Mouse (Mus musculus) ovary, adult 10 weeks (tissue): ENCODE measurements around the gene Zfp28. TPM values are rescaled to one million over a fixed set of nuclear protein-coding genes. Genes with fewer than 3 reads are reported as not detected.

Experiments used
- polyA plus RNA-seq: library from polyadenylated mRNA; stranded (reverse); fragments of 350-450 nt; fragmentation: Illumina TruSeq; extraction: RNeasy Lipid Tissue Mini Kit (QIAGEN cat#74804); gene quantifications from one replicate; pipeline ENCODE4 v1.2.3, GENCODE M21; 2014

The Zfp28 gene
- polyA plus RNA-seq, result 10.3 TPM

DNA sequence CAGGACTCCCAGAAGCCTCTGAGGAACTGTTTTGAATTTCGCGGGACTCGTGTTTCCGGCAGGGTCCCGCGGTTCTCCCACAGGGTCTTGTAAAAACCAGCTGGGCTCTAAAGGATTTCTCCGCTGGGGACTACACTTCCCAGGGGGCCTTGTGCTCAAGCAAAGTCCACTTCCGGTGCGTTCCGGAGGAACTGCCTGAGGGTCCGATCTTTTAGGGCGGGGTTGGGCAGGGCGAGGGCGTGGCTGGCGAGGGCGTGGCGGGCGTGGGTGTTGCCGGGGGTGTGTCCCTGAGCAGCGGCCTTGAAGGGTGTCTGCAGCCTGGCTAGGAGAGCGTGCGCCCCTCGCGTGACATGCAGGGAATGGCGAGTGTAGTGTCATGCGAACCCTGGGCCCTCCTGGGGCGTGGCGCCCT lies at the start of gene Zfp28:
Gene Zfp28 (plus strand): TSS at position 252 of the 412 bp plus-strand sequence.

DNA sequence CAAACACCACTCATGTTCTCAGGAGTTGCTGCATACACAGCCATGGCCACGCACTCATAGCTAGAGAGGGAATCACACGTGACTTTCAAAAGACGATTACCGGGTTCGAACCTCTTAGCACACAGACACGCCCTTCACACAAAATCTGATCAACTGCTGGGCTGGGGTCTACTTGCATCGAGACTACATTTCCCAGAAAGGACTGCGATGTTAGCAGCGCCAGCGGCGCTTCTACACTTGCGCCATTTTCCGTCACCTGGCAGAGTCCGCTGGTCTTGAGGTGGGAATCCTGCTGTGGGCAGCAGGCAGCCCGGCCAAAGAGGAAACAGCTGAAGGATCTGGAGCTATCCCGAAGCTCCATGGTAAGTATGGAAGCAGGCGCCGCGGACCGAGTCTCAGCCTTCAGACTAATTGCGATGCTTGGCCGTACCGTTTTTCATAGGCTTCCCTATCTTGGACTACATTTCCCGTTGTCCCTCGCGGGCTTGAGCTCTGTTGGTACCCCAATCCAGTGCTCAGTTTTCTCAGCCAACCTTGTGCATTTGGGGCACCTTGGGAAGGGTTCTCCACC lies 39.5 kb upstream of the Zfp28 start, which contains the start of gene Gm3854:
Gene Gm3854 (plus strand): TSS at position 259 of the 571 bp plus-strand sequence.

DNA sequence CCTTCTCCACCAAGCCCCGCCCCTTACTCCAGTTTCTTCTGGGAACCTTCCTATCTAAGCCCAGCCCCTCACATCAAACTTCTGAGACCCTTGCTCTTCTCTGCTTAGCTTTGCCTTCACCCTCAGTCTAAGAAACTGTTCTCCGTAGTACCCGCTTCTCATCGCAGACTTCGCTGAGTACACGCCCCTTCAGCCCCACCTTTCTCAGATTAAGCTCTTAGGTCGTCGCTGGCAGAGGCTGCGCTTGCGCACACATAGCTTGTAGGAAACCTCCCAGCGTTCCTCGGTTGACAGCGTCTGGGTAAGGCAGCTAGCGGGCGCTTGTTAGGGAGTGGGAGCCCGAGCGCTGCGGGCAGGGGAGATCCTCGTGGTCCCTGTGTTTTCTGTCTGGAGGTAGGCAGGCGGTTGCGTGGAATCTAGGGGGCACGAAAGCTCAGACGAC lies 20.0 kb upstream of the Zfp28 start, which contains the start of gene Zfp78:
Gene Zfp78 (plus strand): TSS at position 234 of the 442 bp plus-strand sequence.

DNA sequence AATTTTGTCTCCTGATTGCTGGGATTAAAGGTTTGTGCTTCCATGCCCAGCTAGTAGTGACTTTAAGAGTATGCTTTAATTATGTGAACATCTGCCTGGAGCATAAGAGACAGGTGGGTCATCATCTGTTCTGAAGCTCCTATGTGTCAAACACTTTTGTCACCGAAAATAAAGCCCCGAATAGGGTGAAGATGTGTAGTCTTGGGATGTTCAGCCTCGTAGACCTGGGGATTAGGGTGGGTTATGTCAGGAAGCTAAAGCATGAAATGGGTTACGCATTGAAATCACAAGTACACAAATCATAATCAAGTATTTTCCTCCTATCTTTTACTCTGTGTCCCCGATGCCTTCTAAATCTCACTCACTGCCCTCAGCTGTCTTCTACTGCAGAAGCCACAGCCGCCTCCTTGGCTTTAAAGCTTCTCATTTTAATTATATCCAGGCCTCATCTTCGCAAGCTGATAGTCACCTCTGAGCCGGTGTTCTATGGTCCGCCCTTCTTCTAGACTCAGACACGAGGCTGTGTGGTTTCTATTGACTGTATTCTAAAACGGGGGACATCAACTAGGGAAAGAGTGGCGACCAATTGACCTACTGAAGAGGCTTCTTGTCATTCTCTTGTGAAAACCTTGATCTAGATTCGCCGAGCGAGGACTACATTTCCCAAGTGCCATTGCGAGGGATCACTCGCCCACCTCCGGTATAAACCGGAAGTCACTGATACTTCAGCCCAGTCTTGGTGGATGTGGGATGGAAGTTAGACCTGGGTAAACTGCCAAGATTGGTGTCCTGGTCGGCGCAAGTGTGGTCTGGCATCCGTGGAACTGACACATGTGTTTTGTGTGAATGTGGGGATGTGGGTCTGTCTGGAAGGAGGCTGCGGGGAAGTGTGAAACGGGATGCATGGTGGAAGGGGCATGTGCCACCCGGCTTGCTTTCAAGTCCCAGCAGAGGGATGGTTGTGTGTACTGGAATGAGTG lies 15.2 kb downstream of the Zfp28 start, which contains the start of gene Smim17:
Gene Smim17 (plus strand): TSS at position 720 of the 980 bp plus-strand sequence.

DNA sequence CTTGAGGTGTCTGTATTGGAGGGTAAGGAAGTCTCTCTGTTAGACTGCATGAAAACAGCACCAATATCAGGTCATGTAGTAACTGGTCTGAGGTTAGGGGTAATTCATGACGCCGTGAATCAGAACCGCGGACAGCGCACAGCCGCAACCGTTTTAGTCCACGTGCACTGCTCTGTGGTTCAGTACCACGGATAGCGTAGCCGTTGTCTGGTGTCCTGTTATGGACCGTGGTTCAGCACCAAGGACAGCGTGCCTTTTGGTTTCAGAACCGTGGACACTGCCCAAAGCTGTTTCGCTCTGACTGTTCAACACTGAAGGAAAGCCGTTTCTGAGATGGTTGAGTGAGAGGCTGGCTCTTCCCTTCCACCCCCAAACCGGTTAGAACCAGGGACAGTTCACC lies 26.9 kb downstream of the Zfp28 start, which contains the start of gene Gm20715:
Gene Gm20715 (plus strand): TSS at position 235 of the 400 bp plus-strand sequence.

DNA sequence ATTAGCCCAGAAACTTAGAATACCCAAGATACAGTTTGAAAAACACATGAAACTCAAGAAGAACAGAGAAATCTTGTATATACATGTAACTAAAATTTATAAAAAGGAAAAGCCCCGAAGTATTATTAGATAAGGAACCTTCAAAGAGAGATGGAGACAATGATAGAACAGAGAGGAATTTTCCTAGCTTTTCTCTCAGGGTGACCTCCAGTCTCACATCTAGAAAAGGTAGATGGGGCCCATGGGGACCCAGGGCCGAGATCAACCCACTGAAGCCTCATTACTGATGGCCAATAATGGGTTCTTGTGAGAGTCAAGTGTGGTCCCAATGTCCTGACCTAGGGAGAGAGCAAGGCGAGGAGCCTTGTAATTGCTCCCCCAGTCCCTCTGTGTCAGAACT lies 55.3 kb downstream of the Zfp28 start, which contains the start of gene Olfr1344:
Gene Olfr1344 (plus strand): TSS at position 301 of the 400 bp plus-strand sequence.

Other genes starting within 250 kb of the Zfp28 start
- gene Zfp787, start 227.3 kb upstream of the Zfp28 start, polyA plus RNA-seq, result 7.2 TPM
- gene Zfp444, start 211.1 kb upstream of the Zfp28 start, polyA plus RNA-seq, result 7.1 TPM
- gene Galp, start 186.2 kb upstream of the Zfp28 start, polyA plus RNA-seq, result not detected
- not detected for gene Zscan5b, start 161.0 kb upstream of the Zfp28 start, polyA plus RNA-seq
- 0.54 TPM for gene Epp13, start 130.6 kb upstream of the Zfp28 start, polyA plus RNA-seq
- 19.4 TPM for gene Zfp667, start 96.7 kb upstream of the Zfp28 start, polyA plus RNA-seq
- gene Zfp583, start 52.0 kb upstream of the Zfp28 start, polyA plus RNA-seq, result 18.5 TPM
- gene Gm3854, start 39.5 kb upstream of the Zfp28 start, polyA plus RNA-seq, result 1.7 TPM
- 7.6 TPM for gene Zfp78, start 20.0 kb upstream of the Zfp28 start, polyA plus RNA-seq
- gene Smim17, start 15.4 kb downstream of the Zfp28 start, polyA plus RNA-seq, result not detected
- not detected for gene Gm20715, start 27.0 kb downstream of the Zfp28 start, polyA plus RNA-seq
- not detected for gene Olfr1344, start 55.4 kb downstream of the Zfp28 start, polyA plus RNA-seq
- gene Olfr1336, start 72.9 kb downstream of the Zfp28 start, polyA plus RNA-seq, result not detected
- not detected for gene Olfr1346, start 83.8 kb downstream of the Zfp28 start, polyA plus RNA-seq
- gene Olfr5, start 103.6 kb downstream of the Zfp28 start, polyA plus RNA-seq, result not detected
- not detected for gene Olfr1347, start 116.5 kb downstream of the Zfp28 start, polyA plus RNA-seq
- gene Olfr1348, start 125.5 kb downstream of the Zfp28 start, polyA plus RNA-seq, result not detected
- not detected for gene Olfr1349, start 139.7 kb downstream of the Zfp28 start, polyA plus RNA-seq
- not detected for gene Olfr1350, start 181.5 kb downstream of the Zfp28 start, polyA plus RNA-seq